Mouse (Mus musculus): ENCODE results near the gene Ogfr. TPM values are rescaled to one million over a fixed set of nuclear protein-coding genes. Genes with fewer than 3 reads are reported as not detected.
A peak's percentile ranks its signal among the peaks of the same experiment; 100 is the strongest.

Ogfr gene
- polyA plus RNA-seq (2014; fragmentation: Nextera tagmentation; extraction: Ambion mirVana): 82.4 and 83.1 TPM in 2 replicates

- Histone ChIP-seq H3K4me3 (ENCODE audit: low read length) (peak within 1 kb of the TSS; percentile 94), H3K9me3 (ENCODE audit: control insufficient read depth, low read length) (no peaks in the 10 kb centered on the region), H3K4me2 (replicated peaks; ENCODE audit: low read depth, low read length) (peak within 1 kb of the TSS; percentile 89), H3K27ac (ENCODE audit: low read depth, low read length) (peak within 1 kb of the TSS; percentile 90), H3K36me3 (ENCODE audit: control insufficient read depth, insufficient read depth, low read length) (peaks cover 59% of the 10 kb centered on the region), H3K9ac (ENCODE audit: low read depth, low read length) (peak within 1 kb of the TSS; percentile 91), H3K27me3 (ENCODE audit: control insufficient read depth, insufficient read depth, low read length) (no peaks in the 10 kb centered on the region), H3K4me1 (ENCODE audit: control insufficient read depth, insufficient read depth, low read length) (peaks cover 9% of the 10 kb centered on the region)
- ATAC-seq (ENCODE audit: low FRiP score, low TSS enrichment): peak; percentile 93
- under 1% methylated on average over 66 of the region's 67 CpGs for WGBS
These were observed at the start of gene Ogfr for GRCm38 (mm10) chr2:180589123-180589831. TSS of gene Ogfr (plus strand) at chr2:180589245.

- no peak overlapping the region for H3K9ac ChIP-seq (ENCODE audit: low read depth, low read length)
- no peaks in the 10 kb centered on the region; the same call in 1 of the 2 replicates for H3K36me3 ChIP-seq (ENCODE audit: control insufficient read depth, insufficient read depth, low read length)
- no peak overlapping the region for H3K27ac ChIP-seq (ENCODE audit: low read depth, low read length)
- H3K9me3 ChIP-seq (ENCODE audit: control insufficient read depth, low read length): no peaks in the 10 kb centered on the region
- no peak overlapping the region for H3K4me3 ChIP-seq (ENCODE audit: low read length)
- 91% methylated on average over 2 of the region's 2 CpGs for WGBS
- no peaks in the 10 kb centered on the region for H3K27me3 ChIP-seq (ENCODE audit: control insufficient read depth, insufficient read depth, low read length)
- H3K4me2 ChIP-seq (replicated peaks; ENCODE audit: low read depth, low read length): no peak overlapping the region
- 0 out of 2 replicates have a peak, but pooled peaks cover 4% of the 10 kb centered on the region for H3K4me1 ChIP-seq (ENCODE audit: control insufficient read depth, insufficient read depth, low read length)
- no peak for ATAC-seq (ENCODE audit: low FRiP score, low TSS enrichment)
These were observed 45.4 kb upstream of the Ogfr start for GRCm38 (mm10) chr2:180543675-180544074.

- no peak for ATAC-seq (ENCODE audit: low FRiP score, low TSS enrichment)
- H3K4me1 ChIP-seq (ENCODE audit: control insufficient read depth, insufficient read depth, low read length): 0 out of 2 replicates have a peak, but pooled peaks cover 4% of the 10 kb centered on the region
These were observed 44.0 kb upstream of the Ogfr start for GRCm38 (mm10) chr2:180545046-180545445.

DNA sequence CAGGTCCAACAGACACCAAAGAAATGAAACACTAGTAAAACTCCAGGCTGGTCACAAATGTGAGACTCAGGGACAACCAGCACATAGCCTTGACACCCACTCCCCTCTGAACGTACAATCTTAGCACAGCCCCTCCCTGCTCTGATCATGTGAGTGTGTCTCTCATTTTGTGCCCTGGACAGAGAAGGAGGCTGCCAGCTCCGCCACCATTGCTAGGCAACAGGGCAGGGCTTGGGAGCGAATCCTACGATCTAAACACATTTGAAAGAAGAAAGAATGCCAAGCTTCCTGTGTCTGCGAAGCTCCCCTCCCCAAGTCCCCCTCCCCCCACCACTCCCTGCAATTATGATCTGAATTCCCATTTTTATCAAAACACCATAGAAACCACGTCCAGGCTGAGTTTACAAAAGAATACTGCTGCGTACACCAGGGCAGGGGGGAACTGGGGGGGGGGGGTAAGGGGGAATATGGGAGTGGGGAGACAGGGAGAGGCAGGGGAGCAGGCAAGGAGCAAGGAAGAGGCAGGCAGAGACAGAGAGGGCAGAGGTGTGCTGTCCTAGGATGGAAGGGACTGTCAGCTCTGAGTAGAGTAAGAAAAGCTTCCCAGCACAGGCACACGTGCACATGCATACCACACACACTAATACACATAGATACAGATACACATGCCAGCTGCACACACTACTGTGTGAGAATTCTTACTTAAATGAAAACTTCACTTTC, 41.5 kb upstream of the Ogfr start:
- no peak overlapping the region for H3K4me3 ChIP-seq (ENCODE audit: low read length)
- ATAC-seq (ENCODE audit: low FRiP score, low TSS enrichment): peak; percentile 68
- 0 out of 2 replicates have a peak, but pooled peaks cover 4% of the 10 kb centered on the region for H3K4me1 ChIP-seq (ENCODE audit: control insufficient read depth, insufficient read depth, low read length)
- no peak overlapping the region for H3K9ac ChIP-seq (ENCODE audit: low read depth, low read length)
- no peaks in the 10 kb centered on the region for H3K9me3 ChIP-seq (ENCODE audit: control insufficient read depth, low read length)
- 36% methylated on average over 8 of the region's 8 CpGs for WGBS
- H3K27me3 ChIP-seq (ENCODE audit: control insufficient read depth, insufficient read depth, low read length): no peaks in the 10 kb centered on the region
- no peak overlapping the region for H3K27ac ChIP-seq (ENCODE audit: low read depth, low read length)
- no peak overlapping the region for H3K4me2 ChIP-seq (replicated peaks; ENCODE audit: low read depth, low read length)
- no peaks in the 10 kb centered on the region; the same call in 1 of the 2 replicates for H3K36me3 ChIP-seq (ENCODE audit: control insufficient read depth, insufficient read depth, low read length)

More at GRCm38 (mm10) chr2:180545046-180545445, 44.0 kb upstream of the Ogfr start:
- H3K27me3 ChIP-seq (ENCODE audit: control insufficient read depth, insufficient read depth, low read length): no peaks in the 10 kb centered on the region
- no peak overlapping the region for H3K9ac ChIP-seq (ENCODE audit: low read depth, low read length)
- 89% methylated on average over 18 of the region's 18 CpGs for WGBS
- H3K4me3 ChIP-seq (ENCODE audit: low read length): no peak overlapping the region
- no peak overlapping the region for H3K4me2 ChIP-seq (replicated peaks; ENCODE audit: low read depth, low read length)
- H3K36me3 ChIP-seq (ENCODE audit: control insufficient read depth, insufficient read depth, low read length): no peaks in the 10 kb centered on the region; the same call in 1 of the 2 replicates
- H3K27ac ChIP-seq (ENCODE audit: low read depth, low read length): no peak overlapping the region
- H3K9me3 ChIP-seq (ENCODE audit: control insufficient read depth, low read length): no peaks in the 10 kb centered on the region

DNA sequence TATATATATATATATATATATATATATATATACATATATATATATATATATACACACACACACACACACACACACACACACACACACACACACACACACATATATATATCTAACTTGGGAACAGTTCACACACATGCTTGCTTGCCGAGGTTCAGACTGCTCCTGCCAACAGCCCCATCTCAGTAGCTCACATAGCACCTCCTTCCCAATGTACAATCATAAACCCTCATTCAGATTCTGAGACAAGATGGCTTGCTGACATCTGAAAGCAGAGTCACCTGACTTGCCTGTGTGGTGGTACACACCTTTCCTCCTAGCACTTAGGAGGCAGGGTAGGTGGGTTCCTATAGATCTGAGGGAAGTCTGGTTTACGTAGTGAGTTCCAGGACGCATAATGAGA, 36.7 kb upstream of the Ogfr start:
- Histone ChIP-seq H3K9ac (ENCODE audit: low read depth, low read length) (no peak overlapping the region), H3K27ac (ENCODE audit: low read depth, low read length) (no peak overlapping the region), H3K9me3 (ENCODE audit: control insufficient read depth, low read length) (no peaks in the 10 kb centered on the region), H3K4me2 (replicated peaks; ENCODE audit: low read depth, low read length) (no peak overlapping the region), H3K36me3 (ENCODE audit: control insufficient read depth, insufficient read depth, low read length) (no peaks in the 10 kb centered on the region), H3K4me1 (ENCODE audit: control insufficient read depth, insufficient read depth, low read length) (0 out of 2 replicates have a peak, but pooled peaks cover under 1% of the 10 kb centered on the region), H3K4me3 (ENCODE audit: low read length) (no peak overlapping the region), H3K27me3 (ENCODE audit: control insufficient read depth, insufficient read depth, low read length) (no peaks in the 10 kb centered on the region)
- 77% methylated on average over 3 of the region's 3 CpGs for WGBS
- ATAC-seq (ENCODE audit: low FRiP score, low TSS enrichment): no peak

DNA sequence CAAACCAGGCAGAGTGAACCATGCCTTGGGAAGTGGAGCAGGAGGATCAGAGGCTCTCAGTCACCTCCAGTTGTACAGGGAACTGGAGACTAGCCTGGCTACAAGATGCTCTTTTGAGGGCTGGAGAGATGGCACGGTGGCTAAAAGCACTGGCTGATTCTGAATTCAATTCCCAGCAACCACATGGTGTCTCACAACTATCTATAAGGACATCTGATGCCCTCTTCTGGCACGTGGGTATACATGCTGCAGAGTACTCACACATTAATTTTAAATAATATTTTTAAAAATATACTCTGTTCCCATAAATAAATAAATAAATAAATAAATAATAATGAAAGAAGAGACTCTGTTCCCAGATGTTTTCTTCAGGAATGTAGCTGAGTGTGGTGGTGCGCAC, 33.8 kb upstream of the Ogfr start:
- Histone ChIP-seq H3K4me1 (ENCODE audit: control insufficient read depth, insufficient read depth, low read length) (no peaks in the 10 kb centered on the region), H3K27ac (ENCODE audit: low read depth, low read length) (no peak overlapping the region), H3K27me3 (ENCODE audit: control insufficient read depth, insufficient read depth, low read length) (no peaks in the 10 kb centered on the region), H3K4me3 (ENCODE audit: low read length) (no peak overlapping the region), H3K9me3 (ENCODE audit: control insufficient read depth, low read length) (no peaks in the 10 kb centered on the region), H3K4me2 (replicated peaks; ENCODE audit: low read depth, low read length) (no peak overlapping the region), H3K36me3 (ENCODE audit: control insufficient read depth, insufficient read depth, low read length) (no peaks in the 10 kb centered on the region), H3K9ac (ENCODE audit: low read depth, low read length) (no peak overlapping the region)
- ATAC-seq (ENCODE audit: low FRiP score, low TSS enrichment): no peak
- 53% methylated on average over 3 of the region's 3 CpGs for WGBS

GRCm38 (mm10) chr2:180556470-180556869, 32.6 kb upstream of the Ogfr start:
- Histone ChIP-seq H3K36me3 (ENCODE audit: control insufficient read depth, insufficient read depth, low read length) (no peaks in the 10 kb centered on the region), H3K9me3 (ENCODE audit: control insufficient read depth, low read length) (no peaks in the 10 kb centered on the region), H3K9ac (ENCODE audit: low read depth, low read length) (no peak overlapping the region), H3K27me3 (ENCODE audit: control insufficient read depth, insufficient read depth, low read length) (no peaks in the 10 kb centered on the region), H3K4me1 (ENCODE audit: control insufficient read depth, insufficient read depth, low read length) (no peaks in the 10 kb centered on the region), H3K27ac (ENCODE audit: low read depth, low read length) (no peak overlapping the region), H3K4me2 (replicated peaks; ENCODE audit: low read depth, low read length) (no peak overlapping the region), H3K4me3 (ENCODE audit: low read length) (no peak overlapping the region)
- WGBS: 56% methylated on average over 3 of the region's 3 CpGs
- ATAC-seq (ENCODE audit: low FRiP score, low TSS enrichment): no peak

GRCm38 (mm10) chr2:180560245-180560644, 28.8 kb upstream of the Ogfr start:
- 62% methylated on average over 5 of the region's 5 CpGs for WGBS
- H3K27me3 ChIP-seq (ENCODE audit: control insufficient read depth, insufficient read depth, low read length): no peaks in the 10 kb centered on the region
- H3K9me3 ChIP-seq (ENCODE audit: control insufficient read depth, low read length): no peaks in the 10 kb centered on the region
- H3K4me1 ChIP-seq (ENCODE audit: control insufficient read depth, insufficient read depth, low read length): peaks cover 7% of the 10 kb centered on the region
- no peak overlapping the region for H3K4me2 ChIP-seq (replicated peaks; ENCODE audit: low read depth, low read length)
- no peaks in the 10 kb centered on the region for H3K36me3 ChIP-seq (ENCODE audit: control insufficient read depth, insufficient read depth, low read length)
- H3K27ac ChIP-seq (ENCODE audit: low read depth, low read length): no peak overlapping the region
- no peak for ATAC-seq (ENCODE audit: low FRiP score, low TSS enrichment)
- H3K9ac ChIP-seq (ENCODE audit: low read depth, low read length): no peak overlapping the region
- no peak overlapping the region for H3K4me3 ChIP-seq (ENCODE audit: low read length)

- WGBS: 33% methylated on average over 5 of the region's 5 CpGs
- H3K9ac ChIP-seq (ENCODE audit: low read depth, low read length): no peak overlapping the region
- H3K27ac ChIP-seq (ENCODE audit: low read depth, low read length): no peak overlapping the region
- H3K4me1 ChIP-seq (ENCODE audit: control insufficient read depth, insufficient read depth, low read length): peaks cover 7% of the 10 kb centered on the region
- H3K9me3 ChIP-seq (ENCODE audit: control insufficient read depth, low read length): no peaks in the 10 kb centered on the region
- ATAC-seq (ENCODE audit: low FRiP score, low TSS enrichment): no peak
- no peak overlapping the region for H3K4me2 ChIP-seq (replicated peaks; ENCODE audit: low read depth, low read length)
- no peak overlapping the region for H3K4me3 ChIP-seq (ENCODE audit: low read length)
- H3K36me3 ChIP-seq (ENCODE audit: control insufficient read depth, insufficient read depth, low read length): no peaks in the 10 kb centered on the region
- no peaks in the 10 kb centered on the region for H3K27me3 ChIP-seq (ENCODE audit: control insufficient read depth, insufficient read depth, low read length)
These were observed 26.9 kb upstream of the Ogfr start for GRCm38 (mm10) chr2:180562146-180562545.
